Mouse (Mus musculus) midbrain, embryonic 13.5 days (tissue): ENCODE data around the gene Cald1. TPM values are rescaled to one million over a fixed set of nuclear protein-coding genes. Genes with fewer than 3 reads are reported as not detected.

Experiments
- ATAC-seq: fragments of 200-750 bp; cut with Nextera tagmentation; 2 replicates; pipeline ENCODE4 v1.8.0; 2017; ENCODE audit warnings: mild to moderate bottlenecking, moderate TSS enrichment, moderate library complexity
- H3K27ac ChIP-seq: fragments of 300-500 bp; sonication (generic); 2 replicates; pipeline ENCODE4 v1.5.1; 2015; ENCODE audit warnings: inconsistent platforms, mild to moderate bottlenecking, moderate library complexity
- H3K27me3 ChIP-seq: fragments of 300-500 bp; sonication (generic); 2 replicates; pipeline ENCODE4 v1.6.1; 2015; ENCODE audit warnings: mild to moderate bottlenecking, inconsistent platforms
- H3K36me3 ChIP-seq: fragments of 300-500 bp; sonication (generic); 2 replicates; pipeline ENCODE4 v1.6.1; 2015; ENCODE audit warnings: mild to moderate bottlenecking, inconsistent platforms
- H3K4me1 ChIP-seq: fragments of 300-500 bp; sonication (generic); replicated peaks from 2 replicates; pipeline ENCODE4 v1.6.1; 2015; ENCODE audit warnings: inconsistent platforms
- H3K4me2 ChIP-seq: fragments of 300-500 bp; sonication (generic); replicated peaks from 2 replicates; pipeline ENCODE4 v1.6.1; 2015; ENCODE audit warnings: moderate library complexity, mild to moderate bottlenecking, inconsistent platforms
- H3K4me3 ChIP-seq: fragments of 300-500 bp; sonication (generic); replicated peaks from 2 replicates; pipeline ENCODE4 v1.5.1; 2015; ENCODE audit warnings: mild to moderate bottlenecking, inconsistent platforms
- H3K9ac ChIP-seq: fragments of 300-500 bp; sonication (generic); replicated peaks from 2 replicates; pipeline ENCODE4 v1.6.1; 2015; ENCODE audit warnings: mild to moderate bottlenecking, inconsistent platforms
- H3K9me3 ChIP-seq: fragments of 300-500 bp; sonication (generic); 2 replicates; pipeline ENCODE4 v1.6.1; 2016; ENCODE audit warnings: mild to moderate bottlenecking, inconsistent platforms
- WGBS: fragments of 180-500 bp; shearing (Covaris S2); methylation state at CpG from one replicate; pipeline ENCODE4 v1.1.7; 2015; 5-methylcytosine and 5-hydroxymethylcytosine counted together
- polyA plus RNA-seq: library from polyadenylated mRNA; unstranded; fragments of >200 nt; fragmentation: Nextera tagmentation; extraction: Ambion mirVana; gene quantifications from 2 replicates; pipeline ENCODE4 v1.2.1, GENCODE M21; 2015

The Cald1 gene
- polyA plus RNA-seq, 1 experiment from 2014 or later, result 83.7 TPM

GRCm38 (mm10) chr6:34751625-34752024, 153.3 kb downstream of the Cald1 start:
- Histone ChIP-seq H3K27ac (no peak overlapping the region), H3K9ac (no peak overlapping the region), H3K36me3 (peaks cover 15% of the 10 kb centered on the region; the same call in 1 of the 2 replicates), H3K4me3 (no peak overlapping the region), H3K4me1 (0 out of 2 replicates have a peak, but pooled peaks cover 2% of the 10 kb centered on the region), H3K27me3 (no peaks in the 10 kb centered on the region), H3K9me3 (no peaks in the 10 kb centered on the region), H3K4me2 (no peak overlapping the region)
- no peak for ATAC-seq

- Histone ChIP-seq H3K4me1 (0 out of 2 replicates have a peak, but pooled peaks cover 2% of the 10 kb centered on the region), H3K4me3 (no peak overlapping the region), H3K36me3 (peaks cover 25% of the 10 kb centered on the region), H3K27ac (no peak overlapping the region), H3K9me3 (no peaks in the 10 kb centered on the region), H3K27me3 (no peaks in the 10 kb centered on the region), H3K9ac (no peak overlapping the region), H3K4me2 (no peak overlapping the region)
- 36% methylated on average over 5 of the region's 5 CpGs for WGBS
- ATAC-seq, result peak; percentile 78; the same call in 1 of the 2 replicates
Observed at GRCm38 (mm10) chr6:34754448-34754847, 156.1 kb downstream of the Cald1 start.

- Histone ChIP-seq H3K4me1 (no peaks in the 10 kb centered on the region), H3K9me3 (no peaks in the 10 kb centered on the region), H3K9ac (no peak overlapping the region), H3K4me2 (no peak overlapping the region), H3K27me3 (no peaks in the 10 kb centered on the region), H3K4me3 (no peak overlapping the region), H3K27ac (no peak overlapping the region), H3K36me3 (peaks cover 45% of the 10 kb centered on the region)
- no peak for ATAC-seq
- 94% methylated on average over 2 of the region's 2 CpGs for WGBS
Observed at GRCm38 (mm10) chr6:34758340-34758739, 160.0 kb downstream of the Cald1 start.

- no peak for ATAC-seq
- WGBS, result 47% methylated on average over 4 of the region's 4 CpGs
- H3K27ac ChIP-seq, result no peak overlapping the region
Observed at GRCm38 (mm10) chr6:34760023-34760422, 161.7 kb downstream of the Cald1 start.

GRCm38 (mm10) chr6:34765721-34766120, 167.4 kb downstream of the Cald1 start:
- no peaks in the 10 kb centered on the region for H3K4me1 ChIP-seq
- no peak overlapping the region for H3K4me2 ChIP-seq
- WGBS, result 90% methylated on average over 5 of the region's 5 CpGs
- no peak overlapping the region for H3K4me3 ChIP-seq
- ATAC-seq, result no peak
- no peaks in the 10 kb centered on the region for H3K27me3 ChIP-seq
- no peaks in the 10 kb centered on the region for H3K9me3 ChIP-seq
- peaks cover 43% of the 10 kb centered on the region for H3K36me3 ChIP-seq
- H3K27ac ChIP-seq, result no peak overlapping the region
- no peak overlapping the region for H3K9ac ChIP-seq

More at GRCm38 (mm10) chr6:34760023-34760422, 161.7 kb downstream of the Cald1 start:
- no peak overlapping the region for H3K4me3 ChIP-seq
- H3K4me2 ChIP-seq, result no peak overlapping the region
- no peaks in the 10 kb centered on the region for H3K4me1 ChIP-seq
- no peaks in the 10 kb centered on the region for H3K27me3 ChIP-seq
- no peak overlapping the region for H3K9ac ChIP-seq
- peaks cover 54% of the 10 kb centered on the region for H3K36me3 ChIP-seq
- no peaks in the 10 kb centered on the region for H3K9me3 ChIP-seq

- Histone ChIP-seq H3K27me3 (no peaks in the 10 kb centered on the region), H3K4me3 (no peak overlapping the region), H3K36me3 (peaks cover 31% of the 10 kb centered on the region), H3K4me1 (no peaks in the 10 kb centered on the region), H3K9me3 (no peaks in the 10 kb centered on the region), H3K4me2 (no peak overlapping the region), H3K9ac (no peak overlapping the region), H3K27ac (no peak overlapping the region)
- 98% methylated on average over 2 of the region's 2 CpGs for whole genome bisulfite sequencing
- ATAC-seq, result no peak
Observed at GRCm38 (mm10) chr6:34769984-34770383, 171.7 kb downstream of the Cald1 start.

GRCm38 (mm10) chr6:34770491-34770890, 172.2 kb downstream of the Cald1 start:
- Histone ChIP-seq H3K4me2 (no peak overlapping the region), H3K9ac (no peak overlapping the region), H3K4me1 (no peaks in the 10 kb centered on the region), H3K36me3 (peaks cover 31% of the 10 kb centered on the region), H3K4me3 (no peak overlapping the region), H3K9me3 (no peaks in the 10 kb centered on the region), H3K27me3 (no peaks in the 10 kb centered on the region), H3K27ac (no peak overlapping the region)
- no peak for ATAC-seq
- 92% methylated on average over 6 of the region's 6 CpGs for WGBS

GRCm38 (mm10) chr6:34776396-34776795, 178.1 kb downstream of the Cald1 start:
- Histone ChIP-seq H3K27me3 (no peaks in the 10 kb centered on the region), H3K4me1 (peaks cover 3% of the 10 kb centered on the region), H3K9ac (no peak overlapping the region), H3K36me3 (peaks cover 7% of the 10 kb centered on the region), H3K4me3 (no peak overlapping the region), H3K27ac (no peak overlapping the region), H3K9me3 (no peaks in the 10 kb centered on the region), H3K4me2 (no peak overlapping the region)
- no peak for ATAC-seq

- H3K27me3 ChIP-seq, result no peaks in the 10 kb centered on the region
- H3K36me3 ChIP-seq, result peaks cover 3% of the 10 kb centered on the region; the same call in 1 of the 2 replicates
- H3K9me3 ChIP-seq, result no peaks in the 10 kb centered on the region
- no peak overlapping the region for H3K4me2 ChIP-seq
- WGBS, result 77% methylated on average over 2 of the region's 2 CpGs
- H3K4me3 ChIP-seq, result no peak overlapping the region
- H3K9ac ChIP-seq, result no peak overlapping the region
- no peak for ATAC-seq
- peaks cover 3% of the 10 kb centered on the region for H3K4me1 ChIP-seq
- H3K27ac ChIP-seq, result no peak overlapping the region
Observed at GRCm38 (mm10) chr6:34777094-34777493, 178.8 kb downstream of the Cald1 start.

GRCm38 (mm10) chr6:34777981-34778668, 179.8 kb downstream of the Cald1 start:
- ATAC-seq, result no peak
- WGBS, result 70% methylated on average over 10 of the region's 10 CpGs
- Histone ChIP-seq H3K9me3 (no peaks in the 10 kb centered on the region), H3K27me3 (no peaks in the 10 kb centered on the region), H3K4me1 (peaks cover 3% of the 10 kb centered on the region), H3K36me3 (no peaks in the 10 kb centered on the region), H3K4me3 (no peak overlapping the region), H3K4me2 (no peak overlapping the region), H3K27ac (no peak overlapping the region), H3K9ac (no peak overlapping the region)

- WGBS, result under 1% methylated on average over 81 of the region's 81 CpGs
- Histone ChIP-seq H3K9me3 (no peaks in the 10 kb centered on the region), H3K27ac (peak within 1 kb of the TSS; percentile 97), H3K4me2 (peak within 1 kb of the TSS; percentile 63), H3K4me1 (peaks cover 3% of the 10 kb centered on the region), H3K27me3 (no peaks in the 10 kb centered on the region), H3K4me3 (peak within 1 kb of the TSS; percentile 54), H3K9ac (peak within 1 kb of the TSS; percentile 89), H3K36me3 (no peaks in the 10 kb centered on the region)
- peak; percentile 95 for ATAC-seq
Observed at GRCm38 (mm10) chr6:34780231-34780942, 182.1 kb downstream of the Cald1 start, which contains the start of gene Agbl3. Agbl3 (plus strand) TSS chr6:34780432.

GRCm38 (mm10) chr6:34780943-34781289, 182.6 kb downstream of the Cald1 start:
- no peak for ATAC-seq
- H3K9me3 ChIP-seq, result no peaks in the 10 kb centered on the region
- H3K4me2 ChIP-seq, result peak overlapping the region; percentile 63
- peaks cover 5% of the 10 kb centered on the region for H3K36me3 ChIP-seq
- peaks cover 3% of the 10 kb centered on the region for H3K4me1 ChIP-seq
- no peaks in the 10 kb centered on the region for H3K27me3 ChIP-seq
- H3K9ac ChIP-seq, result peak overlapping the region; percentile 89
- 7% methylated on average over 13 of the region's 13 CpGs for WGBS
- H3K4me3 ChIP-seq, result peak overlapping the region; percentile 54
- H3K27ac ChIP-seq, result peak overlapping the region; percentile 97
